In the genomic region with DNA sequence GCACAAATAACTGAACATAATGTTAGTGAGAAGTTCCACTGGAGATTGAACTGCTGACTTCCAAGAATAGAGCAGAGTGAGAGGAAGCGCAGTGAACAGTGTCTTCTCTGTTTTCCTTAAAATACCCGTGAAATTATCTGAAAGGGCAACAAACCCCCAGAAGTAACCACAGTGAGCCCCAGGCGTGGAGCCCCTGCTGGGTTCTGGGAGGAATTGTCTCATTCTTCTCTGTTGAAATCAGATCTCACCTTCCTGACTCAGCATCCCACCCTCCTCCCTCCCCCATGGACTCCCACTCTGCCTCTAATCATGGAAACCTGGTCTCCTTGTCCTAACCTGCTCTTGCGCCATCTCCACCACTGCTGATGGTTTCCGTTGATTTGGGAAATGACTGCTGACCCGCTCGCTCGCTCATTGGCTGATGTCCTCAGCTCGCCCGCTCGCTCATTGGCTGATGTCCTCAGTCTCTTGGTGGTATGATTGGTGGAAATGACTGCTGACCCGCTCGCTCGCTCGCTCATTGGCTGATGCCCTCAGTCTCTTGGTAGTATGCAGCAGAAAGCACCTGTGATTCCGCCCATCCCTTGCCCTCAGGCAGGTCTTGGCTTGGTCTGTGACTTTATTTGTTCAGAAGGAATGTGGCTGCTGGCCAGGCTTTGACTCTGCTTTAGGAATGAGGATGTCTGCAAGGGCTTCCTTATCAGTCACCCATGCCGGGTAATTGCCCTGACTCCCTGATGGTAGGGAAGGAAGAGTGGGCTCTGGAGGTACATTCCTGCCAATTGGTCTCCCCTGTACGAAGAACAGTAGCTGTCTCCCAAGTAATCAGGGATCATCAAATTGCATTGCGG, we compare ENCODE assay signal across 21 mouse cellular contexts.
A peak's percentile ranks its signal among the peaks of the same experiment; 100 is the strongest.
DNase-seq lines count a peak whose midpoint lies in the region; ATAC-seq and TF ChIP-seq lines count a peak whose summit lies in the region.
"Had no signal": no experiment of that assay in that cellular context is flagged by ENCODE, and none has a peak within 500 bp of the region (broad histone marks: within the 10 kb centered on the region; RNA-seq: fewer than 3 reads in every experiment).

No protein-coding gene starts in this region.

- no peak for ATAC-seq in midbrain, postnatal 0 days (ENCODE audit: low FRiP score)
- ATAC-seq: forebrain, postnatal 0 days; liver, postnatal 0 days had no signal

- no peaks in the 10 kb centered on the region for H3K27me3 ChIP-seq in ES-Bruce4 (ENCODE audit: control insufficient read depth, insufficient read depth, low read length, poor library complexity, severe bottlenecking)
- H3K27me3 ChIP-seq in midbrain, postnatal 0 days (ENCODE audit: insufficient read depth, low read length), result no peaks in the 10 kb centered on the region
- H3K27me3 ChIP-seq: limb, embryonic 13.5 days; neural tube, embryonic 15.5 days had no signal

- H3K36me3 ChIP-seq in ES-Bruce4 (ENCODE audit: control insufficient read depth, insufficient read depth, low read length, poor library complexity, severe bottlenecking), result no peaks in the 10 kb centered on the region
- H3K36me3 ChIP-seq in midbrain, postnatal 0 days (ENCODE audit: insufficient read depth, low read length), result no peaks in the 10 kb centered on the region
- H3K36me3 ChIP-seq: limb, embryonic 13.5 days; midbrain, embryonic 10.5 days; neural tube, embryonic 15.5 days had no signal

- peaks cover 1% of the 10 kb centered on the region for H3K4me1 ChIP-seq in ES-Bruce4 (ENCODE audit: control insufficient read depth, insufficient read depth, low read length)
- peaks cover 60% of the 10 kb centered on the region for H3K4me1 ChIP-seq in bone marrow macrophage, adult 2 months (ENCODE audit: control insufficient read depth, insufficient read depth, low read length)
- H3K4me1 ChIP-seq in midbrain, postnatal 0 days (ENCODE audit: insufficient read depth, low read length), result peaks cover 5% of the 10 kb centered on the region; the same call in 1 of the 2 replicates

- TF ChIP-seq POLR2A in ES-Bruce4 (IDR thresholded peaks at IDR 0.05; ENCODE audit: insufficient read depth, low read length), result no peak
- no peak for TF ChIP-seq POLR2A in bone marrow macrophage, adult 2 months (IDR thresholded peaks at IDR 0.05; ENCODE audit: borderline replicate concordance, low read depth, low read length)

- H3K9me3 ChIP-seq in ES-Bruce4 (replicated peaks; ENCODE audit: control insufficient read depth, insufficient read depth, low read length, poor library complexity, severe bottlenecking), result no peaks in the 10 kb centered on the region
- no peaks in the 10 kb centered on the region for H3K9me3 ChIP-seq in midbrain, postnatal 0 days (ENCODE audit: low read length)
- H3K9me3 ChIP-seq: embryonic facial prominence, embryonic 10.5 days; limb, embryonic 13.5 days; midbrain, embryonic 10.5 days; neural tube, embryonic 15.5 days had no signal

- no peak for TF ChIP-seq CTCF in layer of hippocampus, adult 2 months (conservative IDR thresholded peaks at IDR 0.05)
- no peak for TF ChIP-seq CTCF in ES-Bruce4 (IDR thresholded peaks at IDR 0.05; ENCODE audit: low read depth, low read length)
- no peak for TF ChIP-seq CTCF in bone marrow macrophage, adult 2 months (IDR thresholded peaks at IDR 0.05; ENCODE audit: low read depth, low read length)
- no peak for TF ChIP-seq CTCF in midbrain, postnatal 0 days (IDR thresholded peaks at IDR 0.05)

- no peak overlapping the region for H3K4me2 ChIP-seq in midbrain, postnatal 0 days (ENCODE audit: low read depth, low read length, poor library complexity, severe bottlenecking)
- H3K4me2 ChIP-seq: heart, embryonic 11.5 days; limb, embryonic 13.5 days; neural tube, embryonic 15.5 days had no signal

- WGBS in midbrain, postnatal 0 days, result 92% methylated on average over 19 of the region's 19 CpGs

- no peak overlapping the region for H3K9ac ChIP-seq in ES-Bruce4 (ENCODE audit: low read depth, poor library complexity, severe bottlenecking)
- no peak overlapping the region for H3K9ac ChIP-seq in midbrain, postnatal 0 days (replicated peaks; ENCODE audit: low read length, poor library complexity, severe bottlenecking)
- H3K9ac ChIP-seq: forebrain, postnatal 0 days; limb, embryonic 13.5 days; liver, postnatal 0 days; neural tube, embryonic 15.5 days had no signal

- no peak overlapping the region for H3K4me3 ChIP-seq in layer of hippocampus, adult 2 months
- H3K4me3 ChIP-seq in ES-Bruce4 (ENCODE audit: low read depth, low read length), result peak overlapping the region; percentile 27
- H3K4me3 ChIP-seq in bone marrow macrophage, adult 2 months (ENCODE audit: insufficient read depth, low read length), result no peak overlapping the region
- H3K4me3 ChIP-seq in midbrain, postnatal 0 days (ENCODE audit: low read depth, low read length), result no peak overlapping the region
- H3K4me3 ChIP-seq: embryonic facial prominence, embryonic 10.5 days; limb, embryonic 13.5 days; midbrain, embryonic 10.5 days; neural tube, embryonic 15.5 days had no signal

- no peak for DNase-seq in layer of hippocampus, adult 2 months (ENCODE audit: low spot score in 2 of 2)
- DNase-seq in layer of hippocampus, adult 8-10 months (ENCODE audit: low spot score in 2 of 2), result no peak
- peak; percentile 84 for DNase-seq in urinary bladder, postnatal 14 days (ENCODE audit: low spot score)
- DNase-seq in spleen, adult 12 weeks (ENCODE audit: low spot score), result no peak
- no peak for DNase-seq in midbrain, postnatal 0 days (ENCODE audit: low spot score)
- no peak for DNase-seq in kidney, postnatal 14 days
- DNase-seq: B cell, adult 2 months; forebrain, postnatal 0 days; gastrocnemius, postnatal 10 days; heart, postnatal 36 days; kidney, adult 9 months; liver, postnatal 0 days; spleen, adult 18-20 months; thymus, postnatal 4 days had no signal

- H3K27ac ChIP-seq in layer of hippocampus, adult 2 months, result peak overlapping the region; percentile 32; the same call in 1 of the 2 replicates
- H3K27ac ChIP-seq in ES-Bruce4 (ENCODE audit: insufficient read depth, low read length), result peak overlapping the region; percentile 84
- peak overlapping the region; percentile 45 for H3K27ac ChIP-seq in bone marrow macrophage, adult 2 months (ENCODE audit: insufficient read depth, low read depth, low read length)
- no peak overlapping the region for H3K27ac ChIP-seq in midbrain, postnatal 0 days (ENCODE audit: low read depth, low read length)
- H3K27ac ChIP-seq: embryonic facial prominence, embryonic 10.5 days; limb, embryonic 13.5 days; midbrain, embryonic 10.5 days; neural tube, embryonic 15.5 days had no signal

- 0 out of 2 replicates have a peak, but pooled peaks have one; percentile 28 for TF ChIP-seq EP300 in ES-Bruce4 (IDR thresholded peaks at IDR 0.05; ENCODE audit: insufficient read depth, low read depth, low read length)
